Mouse (Mus musculus) hindbrain, embryonic 16.5 days (tissue): Measurements from ENCODE around the gene Ltc4s. TPM values are rescaled to one million over a fixed set of nuclear protein-coding genes. Genes with fewer than 3 reads are reported as not detected.

Experiments used
- ATAC-seq: fragments of 200-750 bp; cut with Nextera tagmentation; 2 replicates; pipeline ENCODE4 v1.8.0; 2017; ENCODE audit warnings: moderate TSS enrichment, moderate library complexity
- H3K27ac ChIP-seq: fragments of 300-500 bp; sonication (generic); 2 replicates; pipeline ENCODE4 v1.5.1; 2014; ENCODE audit warnings: low read depth, mild to moderate bottlenecking, control low read depth, low read length, moderate library complexity
- H3K27me3 ChIP-seq: fragments of 300-500 bp; sonication (generic); replicated peaks from 2 replicates; pipeline ENCODE4 v1.6.1; 2014; ENCODE audit warnings: low read length; ENCODE audit not compliant: control insufficient read depth, insufficient read depth
- H3K36me3 ChIP-seq: fragments of 300-500 bp; sonication (generic); 2 replicates; pipeline ENCODE4 v1.6.1; 2014; ENCODE audit warnings: mild to moderate bottlenecking, low read length, moderate library complexity, mixed read lengths; ENCODE audit not compliant: control insufficient read depth, insufficient read depth
- H3K4me1 ChIP-seq: fragments of 300-500 bp; sonication (generic); 2 replicates; pipeline ENCODE4 v1.6.1; 2014; ENCODE audit warnings: low read depth, low read length; ENCODE audit not compliant: control insufficient read depth, insufficient read depth
- H3K4me2 ChIP-seq: fragments of 300-500 bp; sonication (generic); 2 replicates; pipeline ENCODE4 v1.6.1; 2014; ENCODE audit warnings: mild to moderate bottlenecking, low read length, control low read depth, moderate library complexity
- H3K4me3 ChIP-seq: fragments of 300-500 bp; sonication (generic); 2 replicates; pipeline ENCODE4 v1.5.1; 2014; ENCODE audit warnings: mild to moderate bottlenecking, low read length, control low read depth, moderate library complexity
- H3K9ac ChIP-seq: fragments of 300-500 bp; sonication (generic); 2 replicates; pipeline ENCODE4 v1.6.1; 2014; ENCODE audit warnings: low read depth, mild to moderate bottlenecking, control low read depth, low read length, moderate library complexity
- H3K9me3 ChIP-seq: fragments of 300-500 bp; sonication (generic); 2 replicates; pipeline ENCODE4 v1.6.1; 2014; ENCODE audit warnings: mild to moderate bottlenecking, low read length, moderate library complexity; ENCODE audit not compliant: control insufficient read depth
- WGBS: fragments of 180-500 bp; shearing (Covaris S2); extraction: QIAGEN DNeasy Blood & Tissue Kit; methylation state at CpG from one replicate; pipeline ENCODE4 v1.1.7; 2014; 5-methylcytosine and 5-hydroxymethylcytosine counted together
- polyA plus RNA-seq: library from polyadenylated mRNA; unstranded; fragments of >200 nt; fragmentation: Nextera tagmentation; extraction: Ambion mirVana; gene quantifications from 2 replicates; pipeline ENCODE4 v1.2.1, GENCODE M21; 2015

The Ltc4s gene
- polyA plus RNA-seq, 1 experiment from 2014 or later: 3.4 TPM

GRCm38 (mm10) chr11:50254010-50254580 is 15.7 kb upstream of the Ltc4s start:
- no peaks in the 10 kb centered on the region for H3K27me3 ChIP-seq
- H3K4me3 ChIP-seq: no peak overlapping the region
- H3K27ac ChIP-seq: no peak overlapping the region; the same call in 1 of the 2 replicates
- no peaks in the 10 kb centered on the region for H3K4me1 ChIP-seq
- peaks cover 20% of the 10 kb centered on the region for H3K36me3 ChIP-seq
- ATAC-seq: peak; percentile 16; the same call in 1 of the 2 replicates
- H3K9ac ChIP-seq: no peak overlapping the region
- H3K9me3 ChIP-seq: no peaks in the 10 kb centered on the region
- 83% methylated on average over 12 of the region's 12 CpGs for WGBS
- no peak overlapping the region for H3K4me2 ChIP-seq

- Histone ChIP-seq H3K4me2 (no peak overlapping the region), H3K27me3 (no peaks in the 10 kb centered on the region), H3K4me3 (no peak overlapping the region), H3K9ac (no peak overlapping the region), H3K27ac (no peak overlapping the region), H3K9me3 (no peaks in the 10 kb centered on the region), H3K36me3 (peaks cover 18% of the 10 kb centered on the region), H3K4me1 (no peaks in the 10 kb centered on the region)
- WGBS: 50% methylated on average over 1 of the region's 1 CpGs
- ATAC-seq: no peak
These were observed 15.0 kb upstream of the Ltc4s start for GRCm38 (mm10) chr11:50253393-50253792.

GRCm38 (mm10) chr11:50252684-50253265 is 14.4 kb upstream of the Ltc4s start:
- Histone ChIP-seq H3K4me3 (no peak overlapping the region), H3K27ac (no peak overlapping the region), H3K9ac (no peak overlapping the region), H3K36me3 (peaks cover 12% of the 10 kb centered on the region; the same call in 1 of the 2 replicates), H3K4me2 (no peak overlapping the region), H3K27me3 (no peaks in the 10 kb centered on the region), H3K4me1 (no peaks in the 10 kb centered on the region), H3K9me3 (no peaks in the 10 kb centered on the region)
- no peak for ATAC-seq
- WGBS: 75% methylated on average over 11 of the region's 11 CpGs

GRCm38 (mm10) chr11:50252166-50252565 is 13.8 kb upstream of the Ltc4s start:
- ATAC-seq: no peak
- Histone ChIP-seq H3K36me3 (peaks cover 8% of the 10 kb centered on the region; the same call in 1 of the 2 replicates), H3K27me3 (no peaks in the 10 kb centered on the region), H3K27ac (no peak overlapping the region), H3K9ac (no peak overlapping the region), H3K4me2 (no peak overlapping the region), H3K4me1 (no peaks in the 10 kb centered on the region), H3K9me3 (no peaks in the 10 kb centered on the region), H3K4me3 (no peak overlapping the region)
- 69% methylated on average over 3 of the region's 3 CpGs for WGBS

GRCm38 (mm10) chr11:50248473-50249171 is 10.2 kb upstream of the Ltc4s start:
- WGBS: 82% methylated on average over 7 of the region's 7 CpGs
- H3K36me3 ChIP-seq: no peaks in the 10 kb centered on the region
- ATAC-seq: no peak
- H3K27ac ChIP-seq: no peak overlapping the region
- H3K9me3 ChIP-seq: no peaks in the 10 kb centered on the region
- H3K4me1 ChIP-seq: no peaks in the 10 kb centered on the region
- no peak overlapping the region for H3K4me2 ChIP-seq
- H3K4me3 ChIP-seq: no peak overlapping the region
- no peaks in the 10 kb centered on the region for H3K27me3 ChIP-seq
- H3K9ac ChIP-seq: no peak overlapping the region

- H3K27ac ChIP-seq: no peak overlapping the region
- no peaks in the 10 kb centered on the region for H3K9me3 ChIP-seq
- no peaks in the 10 kb centered on the region for H3K4me1 ChIP-seq
- H3K27me3 ChIP-seq: no peaks in the 10 kb centered on the region
- no peaks in the 10 kb centered on the region for H3K36me3 ChIP-seq
- no peak overlapping the region for H3K4me2 ChIP-seq
- no peak overlapping the region for H3K9ac ChIP-seq
- WGBS: 78% methylated on average over 5 of the region's 5 CpGs
- ATAC-seq: no peak
- H3K4me3 ChIP-seq: no peak overlapping the region
These were observed 6.9 kb upstream of the Ltc4s start for GRCm38 (mm10) chr11:50245269-50245668.

- Histone ChIP-seq H3K9ac (no peak overlapping the region), H3K4me3 (no peak overlapping the region), H3K27me3 (no peaks in the 10 kb centered on the region), H3K4me2 (no peak overlapping the region), H3K27ac (no peak overlapping the region), H3K9me3 (no peaks in the 10 kb centered on the region), H3K36me3 (no peaks in the 10 kb centered on the region), H3K4me1 (no peaks in the 10 kb centered on the region)
- no peak for ATAC-seq
- 81% methylated on average over 6 of the region's 6 CpGs for WGBS
These were observed 5.5 kb upstream of the Ltc4s start for GRCm38 (mm10) chr11:50243926-50244325.

- WGBS: 92% methylated on average over 7 of the region's 7 CpGs
- no peaks in the 10 kb centered on the region for H3K36me3 ChIP-seq
- no peak for ATAC-seq
- H3K9ac ChIP-seq: no peak overlapping the region
- no peaks in the 10 kb centered on the region for H3K9me3 ChIP-seq
- H3K27ac ChIP-seq: no peak overlapping the region
- H3K4me2 ChIP-seq: no peak overlapping the region
- no peaks in the 10 kb centered on the region for H3K27me3 ChIP-seq
- peaks cover 13% of the 10 kb centered on the region for H3K4me1 ChIP-seq
- no peak overlapping the region for H3K4me3 ChIP-seq
These were observed 2.0 kb upstream of the Ltc4s start for GRCm38 (mm10) chr11:50240235-50240911.
